Mouse (Mus musculus) myocyte (in vitro differentiated cells): ENCODE measurements around the gene Lrit3. TPM values are rescaled to one million over a fixed set of nuclear protein-coding genes. Genes with fewer than 3 reads are reported as not detected.

Experiments used
- H3K27me3 ChIP-seq: one replicate; pipeline ENCODE4 v1.6.1; 2011; ENCODE audit not compliant: control insufficient read depth, insufficient read depth, insufficient read length
- H3K36me3 ChIP-seq: one replicate; pipeline ENCODE4 v1.6.1; 2011; ENCODE audit not compliant: control insufficient read depth, insufficient read depth
- H3K4me2 ChIP-seq: one replicate; pipeline ENCODE4 v1.6.1; 2011; ENCODE audit warnings: low read depth, control low read depth
- H3K4me3 ChIP-seq: one replicate; pipeline ENCODE4 v1.5.1; 2011; ENCODE audit warnings: mild to moderate bottlenecking, control low read depth, moderate library complexity
- H3K79me2 ChIP-seq: one replicate; pipeline ENCODE4 v1.6.1; 2011; ENCODE audit not compliant: control insufficient read depth, insufficient read depth
- H3ac ChIP-seq: one replicate; pipeline ENCODE4 v1.6.1; 2011; ENCODE audit not compliant: control insufficient read depth, insufficient read length
- CEBPB ChIP-seq: IDR thresholded peaks from 2 replicates; pipeline ENCODE4 v1.6.1; 2011; ENCODE audit warnings: mild to moderate bottlenecking, moderate library complexity; ENCODE audit not compliant: poor library complexity, insufficient read depth, severe bottlenecking
- MAX ChIP-seq: IDR thresholded peaks from one replicate; pipeline ENCODE4 v1.6.1; 2011; ENCODE audit warnings: low read depth, mild to moderate bottlenecking, control low read depth
- MYOG ChIP-seq, 3 experiments: IDR thresholded peaks; one replicate each; pipeline ENCODE4 v1.6.1; 2011; ENCODE audit warnings: control low read depth in 2 of 3, low read depth in 2 of 3, mild to moderate bottlenecking in 2 of 3; ENCODE audit not compliant: insufficient read length in 2 of 3, control insufficient read depth in 1 of 3, insufficient read depth in 1 of 3
- POLR2A ChIP-seq: IDR thresholded peaks from one replicate; pipeline ENCODE4 v1.6.1; 2011; ENCODE audit warnings: low read depth, mild to moderate bottlenecking, control low read depth, moderate library complexity; ENCODE audit not compliant: insufficient read length
- POLR2AphosphoS2 ChIP-seq: IDR thresholded peaks from one replicate; pipeline ENCODE4 v1.6.1; 2011; ENCODE audit warnings: low read depth, control low read depth; ENCODE audit not compliant: insufficient read length
- REST ChIP-seq: IDR thresholded peaks from one replicate; pipeline ENCODE4 v1.6.1; 2011; ENCODE audit warnings: mild to moderate bottlenecking, control low read depth, moderate library complexity; ENCODE audit not compliant: insufficient read depth, insufficient read length
- TCF12 ChIP-seq: IDR thresholded peaks from one replicate; pipeline ENCODE4 v1.6.1; 2011; ENCODE audit warnings: mild to moderate bottlenecking, control low read depth; ENCODE audit not compliant: poor library complexity, insufficient read depth, severe bottlenecking
- USF1 ChIP-seq: IDR thresholded peaks from one replicate; pipeline ENCODE4 v1.6.1; 2011; ENCODE audit warnings: low read depth, mild to moderate bottlenecking, control low read depth, moderate library complexity
- polyA plus RNA-seq: library from polyadenylated mRNA; unstranded; fragments of >200 nt; fragmentation: generic; extraction: Trizol; gene quantifications from one replicate; pipeline ENCODE4 v1.2.1, GENCODE M21; 2012; ENCODE audit warnings: missing spikeins

The Lrit3 gene
- polyA plus RNA-seq, 1 experiment: not detected

- TF ChIP-seq MYOG (IDR thresholded peaks at IDR 0.05; ENCODE audit: control insufficient read depth in 1 of 3, insufficient read depth in 1 of 3, insufficient read length in 2 of 3, low read depth in 2 of 3) (no peak), USF1 (no peak), POLR2A (no peak), TCF12 (no peak), REST (no peak), CEBPB (no peak), POLR2AphosphoS2 (no peak), MAX (no peak)
- H3K27me3 ChIP-seq: peaks cover 24% of the 10 kb centered on the region
- H3K79me2 ChIP-seq: no peaks in the 10 kb centered on the region
- H3ac ChIP-seq: no peak overlapping the region
- H3K4me3 ChIP-seq: no peak overlapping the region
- H3K36me3 ChIP-seq: no peaks in the 10 kb centered on the region
- no peak overlapping the region for H3K4me2 ChIP-seq
These were observed 65.3 kb downstream of the Lrit3 start for GRCm38 (mm10) chr3:129738291-129739183.

Other genes starting within 250 kb of the Lrit3 start
- gene Egf, start 48.7 kb downstream of the Lrit3 start, polyA plus RNA-seq: 0.38 TPM
- gene Rrh, start 18.6 kb upstream of the Lrit3 start, polyA plus RNA-seq: not detected
- gene Gar1, start 27.4 kb upstream of the Lrit3 start, polyA plus RNA-seq: 89.0 TPM
- not detected for gene Cfi, start 31.9 kb upstream of the Lrit3 start, polyA plus RNA-seq
- gene Pla2g12a, start 74.6 kb upstream of the Lrit3 start, polyA plus RNA-seq: 31.3 TPM
- 12.7 TPM for gene Casp6, start 97.4 kb upstream of the Lrit3 start, polyA plus RNA-seq
- gene Mcub, start 166.2 kb upstream of the Lrit3 start, polyA plus RNA-seq: 19.7 TPM